Mouse (Mus musculus) spleen, adult 2 months (tissue): ENCODE data around the gene Rab33b. TPM values are rescaled to one million over a fixed set of nuclear protein-coding genes. Genes with fewer than 3 reads are reported as not detected.

ENCODE experiments used
- DNase-seq, 2 experiments: peaks; one replicate each; pipeline versions ENCODE4 v3.0.0 to v3.0.0-alpha.2; 2012 to 2021; ENCODE audit warnings: low spot score in 2 of 2, low read depth in 1 of 2
- H3K27ac ChIP-seq: fragments of 200-500 bp; 2 replicates; pipeline ENCODE4 v1.5.1; 2012; ENCODE audit warnings: low read length, inconsistent platforms; ENCODE audit not compliant: insufficient read depth
- H3K27me3 ChIP-seq: fragments of 200-500 bp; 2 replicates; pipeline ENCODE4 v1.6.1; 2012; ENCODE audit warnings: mild to moderate bottlenecking, moderate library complexity, low read length, inconsistent platforms; ENCODE audit not compliant: control insufficient read depth, insufficient read depth
- H3K36me3 ChIP-seq: fragments of 200-500 bp; 2 replicates; pipeline ENCODE4 v1.6.1; 2012; ENCODE audit warnings: mild to moderate bottlenecking, low read length, inconsistent platforms; ENCODE audit not compliant: control insufficient read depth, insufficient read depth
- H3K4me1 ChIP-seq: fragments of 200-500 bp; 2 replicates; pipeline ENCODE4 v1.6.1; 2011; ENCODE audit warnings: inconsistent platforms; ENCODE audit not compliant: control insufficient read depth, insufficient read depth, insufficient read length
- H3K4me3 ChIP-seq: fragments of 200-500 bp; 2 replicates; pipeline ENCODE4 v1.5.1; 2011; ENCODE audit warnings: mild to moderate bottlenecking, inconsistent platforms; ENCODE audit not compliant: insufficient read depth, insufficient read length; ENCODE audit errors: extremely low read depth
- CTCF ChIP-seq: fragments of 200-500 bp; IDR thresholded peaks from 2 replicates; pipeline ENCODE4 v1.5.1; 2011; ENCODE audit warnings: mild to moderate bottlenecking, inconsistent platforms; ENCODE audit not compliant: insufficient read depth, insufficient read length, insufficient replicate concordance; ENCODE audit errors: extremely low read depth
- POLR2A ChIP-seq: fragments of 200-500 bp; IDR thresholded peaks from 2 replicates; pipeline ENCODE4 v1.6.1; 2011; ENCODE audit warnings: low read depth, low read length, inconsistent platforms
- WGBS: fragments of 180-500 bp; shearing (Covaris S2); methylation state at CpG from one replicate; pipeline ENCODE4 v1.1.7; 2018; 5-methylcytosine and 5-hydroxymethylcytosine counted together
- polyA plus RNA-seq: library from polyadenylated mRNA; depleted of rRNA; stranded (reverse); fragments of >200 nt; gene quantifications from 2 replicates; pipeline ENCODE4 v1.2.3, GENCODE M21; 2012

Rab33b gene
- polyA plus RNA-seq, 1 experiment, result 6.9 TPM

- peaks cover 9% of the 10 kb centered on the region for H3K36me3 ChIP-seq
- H3K27ac ChIP-seq, result no peak overlapping the region
- 69% methylated on average over 2 of the region's 2 CpGs for WGBS
- no peaks in the 10 kb centered on the region for H3K4me1 ChIP-seq
- no peak for DNase-seq
- H3K27me3 ChIP-seq, result no peaks in the 10 kb centered on the region
- TF ChIP-seq CTCF, result no peak
- TF ChIP-seq POLR2A, result no peak
- no peak overlapping the region for H3K4me3 ChIP-seq
Measured at GRCm38 (mm10) chr3:51494466-51494865, 10.7 kb downstream of the Rab33b start.

DNA sequence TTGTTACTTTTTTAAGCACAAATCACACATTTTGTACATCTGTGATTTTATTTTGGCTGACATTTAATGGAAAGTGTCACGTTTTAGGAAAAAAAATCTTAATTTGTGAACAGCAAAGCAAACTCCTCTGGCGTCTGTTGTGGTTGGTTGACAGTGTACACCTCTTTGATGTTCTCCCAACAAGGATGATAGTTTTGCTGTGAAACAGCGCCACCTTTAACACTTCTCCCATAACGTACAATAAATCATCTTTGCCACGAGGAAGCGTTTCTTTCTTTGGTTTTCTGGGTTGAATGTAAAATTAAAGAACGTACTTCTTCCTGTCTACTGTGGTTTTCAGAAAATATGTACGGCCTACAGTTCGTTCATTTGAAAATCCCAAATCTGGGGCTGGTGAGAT, 11.9 kb downstream of the Rab33b start:
- no peak for DNase-seq
- Histone ChIP-seq H3K27ac (no peak overlapping the region), H3K36me3 (peaks cover 9% of the 10 kb centered on the region), H3K4me1 (no peaks in the 10 kb centered on the region), H3K27me3 (no peaks in the 10 kb centered on the region), H3K4me3 (no peak overlapping the region)
- TF ChIP-seq CTCF, result no peak
- no peak for TF ChIP-seq POLR2A
- WGBS, result 40% methylated on average over 9 of the region's 9 CpGs

DNA sequence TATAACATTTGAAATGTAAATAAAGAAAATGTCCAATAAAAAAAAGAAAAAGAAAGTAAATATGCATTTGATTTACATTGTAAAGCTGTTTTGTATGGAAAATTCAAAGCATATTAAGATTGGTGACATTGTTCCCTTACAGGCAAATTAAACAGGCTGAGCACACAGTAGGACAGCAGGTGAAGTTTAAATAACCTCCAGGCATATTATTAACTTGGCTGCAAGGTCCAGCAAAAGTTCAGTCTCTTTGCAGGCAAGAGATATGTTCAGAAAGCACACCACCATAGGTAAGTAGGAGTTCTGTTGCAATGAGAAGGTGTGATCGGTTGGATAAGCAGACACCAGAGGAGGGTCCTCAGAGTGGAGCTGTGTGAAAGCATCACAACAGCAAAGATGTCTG, 14.3 kb downstream of the Rab33b start:
- TF ChIP-seq CTCF (no peak), POLR2A (no peak)
- H3K27ac ChIP-seq, result no peak overlapping the region
- 91% methylated on average over 1 of the region's 1 CpGs for WGBS

GRCm38 (mm10) chr3:51498659-51499058, 14.9 kb downstream of the Rab33b start:
- H3K27ac ChIP-seq, result no peak overlapping the region
- DNase-seq, result no peak
- no peak for TF ChIP-seq POLR2A
- TF ChIP-seq CTCF, result no peak
- H3K36me3 ChIP-seq, result peaks cover 2% of the 10 kb centered on the region; the same call in 1 of the 2 replicates
- H3K27me3 ChIP-seq, result no peaks in the 10 kb centered on the region
- H3K4me1 ChIP-seq, result no peaks in the 10 kb centered on the region
- 87% methylated on average over 5 of the region's 5 CpGs for WGBS
- no peak overlapping the region for H3K4me3 ChIP-seq

More for the DNA sequence above, 14.3 kb downstream of the Rab33b start:
- H3K4me3 ChIP-seq, result no peak overlapping the region
- no peaks in the 10 kb centered on the region for H3K27me3 ChIP-seq
- peaks cover 6% of the 10 kb centered on the region for H3K36me3 ChIP-seq
- DNase-seq, result no peak
- H3K4me1 ChIP-seq, result no peaks in the 10 kb centered on the region

DNA sequence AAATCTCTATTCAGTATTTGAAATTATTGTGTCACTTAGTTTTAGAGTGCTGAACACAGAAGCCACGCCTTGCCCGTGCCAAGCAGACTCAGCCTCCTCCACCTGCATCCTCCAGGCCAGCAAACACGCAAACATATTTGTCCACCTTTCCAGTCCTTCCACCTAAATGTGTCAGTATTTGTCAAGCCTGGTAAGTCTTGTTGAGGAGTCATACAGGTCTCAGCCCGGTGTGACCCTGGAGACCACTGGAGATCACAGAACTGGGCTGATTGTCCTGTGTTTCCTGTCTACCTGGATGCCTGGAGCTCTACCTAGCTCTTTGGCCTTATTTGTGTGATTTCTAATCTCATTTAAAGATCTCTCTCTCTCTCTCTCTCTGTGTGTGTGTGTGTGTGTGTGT, 16.2 kb downstream of the Rab33b start:
- no peaks in the 10 kb centered on the region for H3K27me3 ChIP-seq
- no peaks in the 10 kb centered on the region for H3K4me1 ChIP-seq
- WGBS, result 86% methylated on average over 4 of the region's 4 CpGs
- H3K4me3 ChIP-seq, result no peak overlapping the region
- no peaks in the 10 kb centered on the region; the same call in 1 of the 2 replicates for H3K36me3 ChIP-seq
- DNase-seq, result no peak
- H3K27ac ChIP-seq, result no peak overlapping the region
- TF ChIP-seq POLR2A (no peak), CTCF (no peak)

DNA sequence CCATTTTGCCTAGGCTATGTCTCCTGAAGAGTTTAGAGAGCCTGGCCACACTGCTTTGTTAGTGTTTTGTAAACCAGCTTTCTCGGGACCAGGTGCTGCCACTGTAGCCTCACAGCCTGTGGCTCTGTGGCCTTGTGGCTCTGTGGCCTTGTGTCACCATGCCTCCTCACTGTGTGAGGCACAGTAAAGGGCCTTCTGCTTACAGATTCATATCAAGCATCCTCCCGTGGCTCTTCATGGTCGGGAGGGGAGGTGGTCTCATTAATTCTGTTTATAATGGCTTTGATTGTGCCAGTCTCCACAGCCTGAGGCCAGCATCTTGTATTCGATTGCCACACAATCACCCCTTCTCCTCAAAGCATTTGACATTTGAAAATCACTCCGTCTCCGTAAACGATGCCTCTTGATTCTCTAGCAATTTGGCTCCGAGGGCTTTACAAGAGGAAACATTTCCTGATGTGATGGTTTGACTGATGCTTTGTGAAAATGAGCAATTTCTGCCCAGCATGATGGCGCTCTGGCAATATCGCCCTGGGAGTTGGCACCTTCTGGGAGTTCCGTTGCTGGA, 20.7 kb downstream of the Rab33b start:
- 85% methylated on average over 11 of the region's 11 CpGs for WGBS
- no peak for TF ChIP-seq CTCF
- no peak for TF ChIP-seq POLR2A
- no peak overlapping the region for H3K4me3 ChIP-seq
- DNase-seq, result no peak
- no peaks in the 10 kb centered on the region for H3K4me1 ChIP-seq
- no peaks in the 10 kb centered on the region for H3K27me3 ChIP-seq
- H3K36me3 ChIP-seq, result no peaks in the 10 kb centered on the region
- no peak overlapping the region for H3K27ac ChIP-seq

- H3K4me1 ChIP-seq, result no peaks in the 10 kb centered on the region
- H3K4me3 ChIP-seq, result no peak overlapping the region
- no peaks in the 10 kb centered on the region for H3K36me3 ChIP-seq
- no peaks in the 10 kb centered on the region for H3K27me3 ChIP-seq
- WGBS, result 69% methylated on average over 19 of the region's 19 CpGs
- DNase-seq, result no peak
- no peak overlapping the region for H3K27ac ChIP-seq
- TF ChIP-seq POLR2A (no peak), CTCF (no peak)
Measured at GRCm38 (mm10) chr3:51505465-51505864, 21.7 kb downstream of the Rab33b start.
